Mouse (Mus musculus): ENCODE results near the gene Plekhg3. TPM values are rescaled to one million over a fixed set of nuclear protein-coding genes. Genes with fewer than 3 reads are reported as not detected.

The Plekhg3 gene
- total RNA-seq, 2 experiments from 2014 or later = 6.1 to 6.2 TPM

- no peak for DNase-seq (ENCODE audit: low spot score in 2 of 2)
Measured at GRCm38 (mm10) chr12:76527245-76527881, 3.3 kb upstream of the Plekhg3 start.

GRCm38 (mm10) chr12:76528766-76529165 lies 1.9 kb upstream of the Plekhg3 start:
- no peak for DNase-seq (ENCODE audit: low spot score in 2 of 2)

- no peak for DNase-seq (ENCODE audit: low spot score in 2 of 2)
Measured at GRCm38 (mm10) chr12:76531986-76532925, 1.6 kb downstream of the Plekhg3 start.

GRCm38 (mm10) chr12:76532926-76533376 lies 2.3 kb downstream of the Plekhg3 start:
- DNase-seq (ENCODE audit: low spot score in 2 of 2) = no peak

- DNase-seq (ENCODE audit: low spot score in 2 of 2) = peak; percentile 65 to 70
Measured at GRCm38 (mm10) chr12:76533377-76534222, 2.9 kb downstream of the Plekhg3 start.

GRCm38 (mm10) chr12:76534233-76534632 lies 3.5 kb downstream of the Plekhg3 start:
- no peak for DNase-seq (ENCODE audit: low spot score in 2 of 2)

- no peak for DNase-seq (ENCODE audit: low spot score in 2 of 2)
Measured at GRCm38 (mm10) chr12:76534641-76535283, 4.1 kb downstream of the Plekhg3 start.

- no peak for DNase-seq (ENCODE audit: low spot score in 2 of 2)
Measured at GRCm38 (mm10) chr12:76535471-76535900, 4.8 kb downstream of the Plekhg3 start.

- DNase-seq (ENCODE audit: low spot score in 2 of 2) = no peak
Measured at GRCm38 (mm10) chr12:76536591-76537153, 6.0 kb downstream of the Plekhg3 start.

GRCm38 (mm10) chr12:76537434-76537833 lies 6.7 kb downstream of the Plekhg3 start:
- no peak for DNase-seq (ENCODE audit: low spot score in 2 of 2)

GRCm38 (mm10) chr12:76540169-76540568 lies 9.5 kb downstream of the Plekhg3 start:
- DNase-seq (ENCODE audit: low spot score in 2 of 2) = no peak

GRCm38 (mm10) chr12:76540701-76541221 lies 10.1 kb downstream of the Plekhg3 start:
- no peak for DNase-seq (ENCODE audit: low spot score in 2 of 2)

- DNase-seq (ENCODE audit: low spot score in 2 of 2) = no peak
Measured at GRCm38 (mm10) chr12:76541475-76541874, 10.8 kb downstream of the Plekhg3 start.

GRCm38 (mm10) chr12:76541879-76542278 lies 11.2 kb downstream of the Plekhg3 start:
- DNase-seq (ENCODE audit: low spot score in 2 of 2) = no peak

- DNase-seq (ENCODE audit: low spot score in 2 of 2) = no peak
Measured at GRCm38 (mm10) chr12:76545786-76546370, 15.2 kb downstream of the Plekhg3 start.

- peak; percentile 59 to 70 for DNase-seq (ENCODE audit: low spot score in 2 of 2)
Measured at GRCm38 (mm10) chr12:76546383-76547276, 15.9 kb downstream of the Plekhg3 start.

- no peak for DNase-seq (ENCODE audit: low spot score in 2 of 2)
Measured at GRCm38 (mm10) chr12:76547409-76548081, 16.9 kb downstream of the Plekhg3 start.

GRCm38 (mm10) chr12:76548082-76548423 lies 17.4 kb downstream of the Plekhg3 start:
- DNase-seq (ENCODE audit: low spot score in 2 of 2) = no peak
